ENCODE assay signal across 20 mouse cellular contexts in the genomic region with DNA sequence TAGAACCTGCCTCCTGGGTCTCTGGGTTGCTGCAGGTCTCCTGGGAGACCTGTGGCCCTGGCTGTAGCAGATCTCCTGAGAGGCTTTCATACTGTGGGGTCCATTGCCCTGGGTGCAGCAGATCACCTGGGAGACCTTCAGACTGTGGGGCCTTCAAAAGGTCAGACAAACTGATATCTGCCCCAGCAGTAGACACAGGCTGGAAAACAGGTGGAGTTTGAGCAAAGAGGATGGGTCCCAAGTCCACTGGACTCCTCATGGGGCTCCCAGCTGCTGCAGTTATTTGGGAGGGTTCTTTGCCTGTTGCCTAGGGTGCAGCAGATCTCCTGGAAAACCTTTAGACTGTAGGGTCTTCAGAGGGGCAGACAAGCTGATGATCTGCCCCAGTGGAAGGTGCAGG.
"Had no signal": no experiment of that assay in that cellular context is flagged by ENCODE, and none has a peak within 500 bp of the region (broad histone marks: within the 10 kb centered on the region; RNA-seq: fewer than 3 reads in every experiment).

No protein-coding gene starts in this region.

- DNase-seq: kidney, adult 18-20 months; kidney, adult 9 months; kidney, postnatal 14 days; kidney, postnatal 4 days; left cerebral cortex, postnatal 4 days; lung, adult 18-20 months; lung, postnatal 10 days; lung, postnatal 36 days; right cerebral cortex, adult 18-20 months; right cerebral cortex, postnatal 14 days; right cerebral cortex, postnatal 4 days; thymus, postnatal 25 days had no signal

- H3K4me1 ChIP-seq: limb, embryonic 12.5 days; limb, embryonic 15.5 days; lung, embryonic 15.5 days; megakaryocyte, embryonic 14.5 days; midbrain, embryonic 10.5 days; midbrain, embryonic 13.5 days had no signal

- H3K27me3 ChIP-seq: limb, embryonic 12.5 days; limb, embryonic 15.5 days; lung, embryonic 15.5 days; midbrain, embryonic 13.5 days had no signal

- H3K4me2 ChIP-seq: limb, embryonic 12.5 days; limb, embryonic 15.5 days; lung, embryonic 15.5 days; midbrain, embryonic 13.5 days had no signal

- H3K27ac ChIP-seq: limb, embryonic 12.5 days; limb, embryonic 15.5 days; lung, embryonic 15.5 days; midbrain, embryonic 10.5 days; midbrain, embryonic 13.5 days had no signal

- ATAC-seq: midbrain, embryonic 13.5 days; midbrain, embryonic 16.5 days had no signal

- H3K4me3 ChIP-seq: limb, embryonic 12.5 days; limb, embryonic 15.5 days; lung, embryonic 15.5 days; megakaryocyte, embryonic 14.5 days; midbrain, embryonic 10.5 days; midbrain, embryonic 13.5 days; myocyte had no signal

- H3K9ac ChIP-seq: limb, embryonic 12.5 days; limb, embryonic 15.5 days; lung, embryonic 15.5 days; midbrain, embryonic 13.5 days had no signal

- H3K9me3 ChIP-seq: limb, embryonic 15.5 days had no signal
